Mouse (Mus musculus) lung, embryonic 16.5 days (tissue): ENCODE measurements around the gene Snx33. TPM values are rescaled to one million over a fixed set of nuclear protein-coding genes. Genes with fewer than 3 reads are reported as not detected.
"Not testable (repeated sequence)": the region's sequence is repeated elsewhere in the genome, so short reads cannot be mapped to it uniquely, and the experiment has no call there.

ENCODE experiments used
- ATAC-seq: fragments of 200-750 bp; cut with Nextera tagmentation; 2 replicates; pipeline ENCODE4 v1.8.0; 2017; ENCODE audit warnings: low read depth, mild to moderate bottlenecking, moderate library complexity
- H3K27ac ChIP-seq: fragments of 300-500 bp; sonication (generic); 2 replicates; pipeline ENCODE4 v1.5.1; 2014; ENCODE audit warnings: mild to moderate bottlenecking, control low read depth, low read length
- H3K27me3 ChIP-seq: fragments of 300-500 bp; sonication (generic); 2 replicates; pipeline ENCODE4 v1.6.1; 2014; ENCODE audit warnings: low read depth, low read length, mixed read lengths; ENCODE audit not compliant: control insufficient read depth, insufficient read depth
- H3K36me3 ChIP-seq: fragments of 300-500 bp; sonication (generic); 2 replicates; pipeline ENCODE4 v1.6.1; 2014; ENCODE audit warnings: low read length; ENCODE audit not compliant: control insufficient read depth, insufficient read depth
- H3K4me1 ChIP-seq: fragments of 300-500 bp; sonication (generic); replicated peaks from 2 replicates; pipeline ENCODE4 v1.6.1; 2014; ENCODE audit warnings: low read length, mixed read lengths; ENCODE audit not compliant: control insufficient read depth, insufficient read depth
- H3K4me2 ChIP-seq: fragments of 300-500 bp; sonication (generic); 2 replicates; pipeline ENCODE4 v1.6.1; 2014; ENCODE audit warnings: low read depth, low read length, control low read depth
- H3K4me3 ChIP-seq: fragments of 300-500 bp; sonication (generic); 2 replicates; pipeline ENCODE4 v1.5.1; 2014; ENCODE audit warnings: mild to moderate bottlenecking, low read length, control low read depth
- H3K9ac ChIP-seq: fragments of 300-500 bp; sonication (generic); 2 replicates; pipeline ENCODE4 v1.6.1; 2014; ENCODE audit warnings: low read length, control low read depth
- H3K9me3 ChIP-seq: fragments of 300-500 bp; sonication (generic); 2 replicates; pipeline ENCODE4 v1.6.1; 2016; ENCODE audit warnings: low read length; ENCODE audit not compliant: control insufficient read depth
- WGBS: fragments of 180-500 bp; shearing (Covaris S2); extraction: QIAGEN DNeasy Blood & Tissue Kit; methylation state at CpG from one replicate; pipeline ENCODE4 v1.1.7; 2014; 5-methylcytosine and 5-hydroxymethylcytosine counted together
- polyA plus RNA-seq: library from polyadenylated mRNA; unstranded; fragments of >200 nt; fragmentation: Nextera tagmentation; extraction: Ambion mirVana; gene quantifications from 2 replicates; pipeline ENCODE4 v1.2.1, GENCODE M21; 2015

Gene Snx33
- polyA plus RNA-seq, 1 experiment from 2014 or later, result 12.2 TPM

- WGBS, result under 1% methylated on average over 50 of the region's 50 CpGs
- Histone ChIP-seq H3K27me3 (no peaks in the 10 kb centered on the region), H3K27ac (peak within 1 kb of the TSS; percentile 92)
These were observed 22.5 kb upstream of the Snx33 start, which contains the start of gene Snupn for GRCm38 (mm10) chr9:56950414-56951400. TSS of gene Snupn (plus strand) at chr9:56950878.

GRCm38 (mm10) chr9:56949767-56950166 is 21.6 kb upstream of the Snx33 start:
- H3K9ac ChIP-seq, result peak overlapping the region; percentile 60
- H3K4me1 ChIP-seq, result peaks cover 7% of the 10 kb centered on the region; the same call in 1 of the 2 replicates
- WGBS, result 19% methylated on average over 13 of the region's 13 CpGs
- no peaks in the 10 kb centered on the region for H3K9me3 ChIP-seq
- H3K4me2 ChIP-seq, result peak overlapping the region; percentile 59
- H3K27ac ChIP-seq, result no peak overlapping the region
- no peaks in the 10 kb centered on the region for H3K27me3 ChIP-seq
- peak overlapping the region; percentile 45 for H3K4me3 ChIP-seq
- H3K36me3 ChIP-seq, result no peaks in the 10 kb centered on the region
- ATAC-seq, result no peak

More at GRCm38 (mm10) chr9:56950414-56951400, 22.5 kb upstream of the Snx33 start, which contains the start of gene Snupn:
- Histone ChIP-seq H3K4me1 (peaks cover 7% of the 10 kb centered on the region; the same call in 1 of the 2 replicates), H3K36me3 (no peaks in the 10 kb centered on the region), H3K4me2 (peak within 1 kb of the TSS; percentile 86), H3K4me3 (peak within 1 kb of the TSS; percentile 76), H3K9ac (peak within 1 kb of the TSS; percentile 79), H3K9me3 (no peaks in the 10 kb centered on the region)
- ATAC-seq, result peak; percentile 100

DNA sequence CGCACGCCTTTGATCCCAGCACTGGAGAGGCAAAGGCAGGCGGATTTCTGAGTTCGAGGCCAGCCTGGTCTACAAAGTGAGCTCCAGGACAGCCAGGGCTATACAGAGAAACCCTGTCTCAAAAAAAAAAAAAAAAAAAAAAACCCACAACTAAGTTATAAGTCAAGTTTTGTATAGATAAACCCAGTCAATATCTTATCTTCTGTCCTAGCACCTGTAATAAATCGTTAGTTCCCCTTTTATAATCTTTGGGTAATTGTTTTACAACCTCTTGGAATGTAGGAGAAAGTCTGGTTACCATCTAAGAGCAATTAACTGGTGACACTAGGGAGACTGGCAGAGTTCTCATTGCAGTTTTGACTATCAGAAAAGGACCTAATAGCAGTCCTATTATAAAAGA is 20.5 kb upstream of the Snx33 start:
- not testable (repeated sequence) for H3K4me1 ChIP-seq, ATAC-seq, H3K36me3 ChIP-seq, H3K27me3 ChIP-seq, H3K9me3 ChIP-seq, H3K4me2 ChIP-seq, H3K4me3 ChIP-seq, H3K9ac ChIP-seq, H3K27ac ChIP-seq
- WGBS, result 73% methylated on average over 5 of the region's 5 CpGs

DNA sequence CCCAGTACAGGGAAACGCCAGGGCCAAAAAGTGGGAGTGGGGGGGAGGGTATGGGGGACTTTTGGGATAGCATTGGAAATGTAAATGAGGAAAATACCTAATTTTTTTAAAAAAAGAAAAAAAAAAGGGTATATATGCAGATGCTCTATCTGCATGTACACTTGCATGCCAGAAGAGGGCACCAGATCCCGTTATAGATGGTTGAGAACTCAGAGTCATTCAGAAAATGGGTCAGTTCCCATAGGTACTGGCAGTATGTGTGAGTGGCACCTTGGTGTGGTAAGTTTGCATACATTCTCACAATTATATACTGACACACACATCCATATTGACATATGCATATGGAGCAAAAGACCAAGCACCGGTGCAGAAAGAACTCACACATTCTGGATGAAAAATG is 19.3 kb upstream of the Snx33 start:
- H3K27ac ChIP-seq, H3K9me3 ChIP-seq, H3K36me3 ChIP-seq, H3K4me1 ChIP-seq, H3K4me3 ChIP-seq, ATAC-seq, H3K4me2 ChIP-seq, H3K9ac ChIP-seq, H3K27me3 ChIP-seq: not testable (repeated sequence)
- WGBS, result 25% methylated on average over 3 of the region's 3 CpGs

DNA sequence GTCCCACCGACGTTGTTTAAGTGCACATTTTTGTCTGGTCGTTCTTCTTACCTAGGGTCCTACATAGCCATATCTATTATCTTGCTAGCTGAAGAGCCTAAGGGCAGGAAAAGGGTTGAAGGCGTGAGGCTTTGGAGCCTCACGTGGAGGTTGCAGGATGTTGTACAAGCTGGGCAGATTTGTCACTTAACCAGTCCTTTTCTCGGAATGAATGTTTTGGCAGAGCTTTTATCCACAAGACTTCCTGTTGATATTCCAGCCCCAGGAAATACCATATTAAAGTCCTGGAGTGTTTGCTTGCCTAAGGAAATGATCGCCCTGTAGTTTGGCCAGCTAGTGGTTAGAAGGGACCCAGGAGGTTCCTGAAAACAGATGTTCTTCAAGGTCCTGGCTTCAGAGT is 10.2 kb upstream of the Snx33 start:
- Histone ChIP-seq H3K27ac (peak overlapping the region; percentile 94), H3K4me2 (peak overlapping the region; percentile 80), H3K4me1 (peaks cover 12% of the 10 kb centered on the region), H3K9ac (peak overlapping the region; percentile 85), H3K27me3 (no peaks in the 10 kb centered on the region), H3K4me3 (peak overlapping the region; percentile 72), H3K36me3 (no peaks in the 10 kb centered on the region), H3K9me3 (no peaks in the 10 kb centered on the region)
- under 1% methylated on average over 7 of the region's 7 CpGs for WGBS
- no peak for ATAC-seq

- Histone ChIP-seq H3K36me3 (no peaks in the 10 kb centered on the region), H3K27me3 (no peaks in the 10 kb centered on the region), H3K4me3 (peak within 1 kb of the TSS; percentile 72), H3K4me1 (peaks cover 12% of the 10 kb centered on the region), H3K9ac (peak within 1 kb of the TSS; percentile 85), H3K4me2 (peak within 1 kb of the TSS; percentile 80), H3K27ac (peak within 1 kb of the TSS; percentile 94), H3K9me3 (no peaks in the 10 kb centered on the region)
- under 1% methylated on average over 73 of the region's 73 CpGs for WGBS
- peak; percentile 96 for ATAC-seq
These were observed 9.3 kb upstream of the Snx33 start, which contains the start of gene Imp3 for GRCm38 (mm10) chr9:56937223-56938160. TSS of gene Imp3 (plus strand) at chr9:56937475.

DNA sequence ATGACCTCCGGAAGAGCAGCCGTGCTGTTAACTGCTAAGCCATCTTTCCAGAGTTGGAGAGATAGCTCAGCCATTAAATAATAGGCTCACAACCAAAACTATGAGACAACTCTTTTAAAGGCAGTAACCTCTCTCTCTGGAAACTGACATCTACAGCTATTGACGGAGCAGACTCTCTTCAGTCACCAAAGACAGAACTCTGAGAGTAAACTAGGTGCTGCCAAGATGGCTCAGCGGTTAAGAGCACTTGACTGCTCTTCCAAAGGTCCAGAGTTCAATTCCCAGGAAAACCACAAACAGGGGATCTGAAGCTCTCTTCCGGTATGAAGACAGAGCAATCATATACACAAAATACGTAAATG is 8.7 kb upstream of the Snx33 start:
- Histone ChIP-seq H3K4me1 (peaks cover 12% of the 10 kb centered on the region), H3K4me3 (peak overlapping the region; percentile 72), H3K4me2 (peak overlapping the region; percentile 75), H3K36me3 (no peaks in the 10 kb centered on the region), H3K27me3 (no peaks in the 10 kb centered on the region), H3K9ac (peak overlapping the region; percentile 51), H3K9me3 (no peaks in the 10 kb centered on the region), H3K27ac (peak overlapping the region; percentile 65)
- WGBS, result 17% methylated on average over 6 of the region's 6 CpGs
- no peak for ATAC-seq

GRCm38 (mm10) chr9:56930556-56930955 is 2.4 kb upstream of the Snx33 start:
- no peaks in the 10 kb centered on the region for H3K27me3 ChIP-seq
- ATAC-seq, result no peak
- H3K27ac ChIP-seq, result no peak overlapping the region
- H3K4me1 ChIP-seq, result peaks cover 18% of the 10 kb centered on the region
- H3K9ac ChIP-seq, result no peak overlapping the region
- H3K36me3 ChIP-seq, result no peaks in the 10 kb centered on the region; the same call in 1 of the 2 replicates
- H3K4me3 ChIP-seq, result no peak overlapping the region
- WGBS, result 46% methylated on average over 1 of the region's 1 CpGs
- H3K4me2 ChIP-seq, result no peak overlapping the region
- no peaks in the 10 kb centered on the region for H3K9me3 ChIP-seq
